Mouse (Mus musculus): ENCODE data around the gene Fads2. TPM values are rescaled to one million over a fixed set of nuclear protein-coding genes. Genes with fewer than 3 reads are reported as not detected.
"Not testable (repeated sequence)": the region's sequence is repeated elsewhere in the genome, so short reads cannot be mapped to it uniquely, and the experiment has no call there.

Fads2 gene
- 1.3 and 1.5 TPM in 2 replicates for polyA plus RNA-seq (2012)

DNA sequence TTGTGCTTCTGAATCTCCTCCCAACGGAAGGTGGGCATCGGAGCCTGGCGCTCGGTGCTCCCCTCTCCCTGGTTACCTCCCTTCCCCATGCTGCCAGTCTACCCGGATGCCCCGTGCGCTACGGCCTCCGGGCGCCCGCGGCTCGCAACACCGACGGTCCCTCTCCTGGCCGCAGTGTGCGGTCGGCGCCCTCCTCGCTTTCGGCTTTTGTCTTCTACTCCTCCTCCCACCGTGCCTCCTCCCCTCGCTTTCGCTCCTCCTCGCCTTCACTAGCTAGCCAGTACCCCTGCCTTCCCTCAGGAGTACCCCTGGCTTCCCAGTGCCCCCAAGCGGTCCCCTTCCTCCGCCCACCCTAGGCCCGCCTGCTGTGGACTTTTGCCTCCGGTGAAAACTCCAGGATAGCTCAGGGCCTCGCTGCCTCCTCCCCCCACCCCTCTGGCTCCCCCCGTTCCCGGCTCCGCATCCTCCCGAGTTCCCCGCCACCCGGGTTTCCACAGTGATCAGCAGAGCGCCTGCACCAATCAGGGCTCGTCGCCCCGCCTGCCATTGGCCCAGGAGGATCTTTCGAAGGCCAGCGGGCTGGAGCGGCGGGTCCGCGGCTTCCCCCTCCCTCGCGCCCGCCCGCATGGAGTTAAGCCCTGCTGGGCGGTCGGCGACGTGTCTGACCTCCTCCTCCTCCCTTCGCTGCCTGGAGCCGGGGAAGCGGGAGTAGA is at the start of gene Fads2:
Gene Fads2 (minus strand): TSS at position 406 of the 713 bp plus-strand sequence.
- TF ChIP-seq TAL1 (IDR thresholded peaks at IDR 0.05; ENCODE audit: low read length) (no peak), GATA1 (IDR thresholded peaks at IDR 0.05; ENCODE audit: low read length) (no peak)
- H3K27me3 ChIP-seq (ENCODE audit: control insufficient read depth): no peaks in the 10 kb centered on the region
- H3K4me3 ChIP-seq (replicated peaks): peak within 1 kb of the TSS; percentile 85
- peaks cover 20% of the 10 kb centered on the region for H3K36me3 ChIP-seq (ENCODE audit: control insufficient read depth)
- peaks cover 72% of the 10 kb centered on the region for H3K4me1 ChIP-seq (ENCODE audit: control insufficient read depth)
- no peaks in the 10 kb centered on the region for H3K9me3 ChIP-seq (ENCODE audit: control insufficient read depth, low read length)

DNA sequence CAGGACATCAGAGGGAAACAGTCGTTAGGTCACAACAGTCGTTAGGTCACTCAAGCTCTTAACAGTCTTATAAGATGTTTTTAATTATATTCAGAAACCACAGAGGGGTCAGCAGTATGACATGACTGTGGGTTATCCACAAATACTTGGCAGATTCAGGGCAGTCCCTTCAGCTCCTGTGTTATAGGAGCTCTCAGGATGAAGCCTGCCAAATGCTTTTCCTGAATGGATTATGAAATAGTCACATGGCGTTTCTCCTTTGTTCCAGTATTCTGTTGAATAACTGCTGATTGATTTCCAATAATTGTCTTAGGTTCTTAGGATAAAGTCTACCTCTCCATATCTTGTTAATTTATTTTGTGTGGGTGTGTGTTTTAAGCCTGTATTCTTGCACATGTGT is 47.6 kb upstream of the Fads2 start:
- no peak for TF ChIP-seq GATA1 (IDR thresholded peaks at IDR 0.05; ENCODE audit: low read length)
- TF ChIP-seq TAL1 (IDR thresholded peaks at IDR 0.05; ENCODE audit: low read length): no peak
- H3K36me3 ChIP-seq (ENCODE audit: control insufficient read depth): no peaks in the 10 kb centered on the region
- H3K9me3 ChIP-seq (ENCODE audit: control insufficient read depth, low read length): 0 out of 2 replicates have a peak, but pooled peaks cover 2% of the 10 kb centered on the region
- H3K4me1 ChIP-seq (ENCODE audit: control insufficient read depth): peaks cover 8% of the 10 kb centered on the region
- no peak overlapping the region for H3K4me3 ChIP-seq (replicated peaks)
- H3K27me3 ChIP-seq (ENCODE audit: control insufficient read depth): peaks cover 3% of the 10 kb centered on the region

GRCm38 (mm10) chr19:10148555-10148954 is 47.0 kb upstream of the Fads2 start:
- Histone ChIP-seq H3K36me3 (ENCODE audit: control insufficient read depth) (no peaks in the 10 kb centered on the region), H3K27me3 (ENCODE audit: control insufficient read depth) (peaks cover 2% of the 10 kb centered on the region), H3K9me3 (ENCODE audit: control insufficient read depth, low read length) (0 out of 2 replicates have a peak, but pooled peaks cover 2% of the 10 kb centered on the region), H3K4me1 (ENCODE audit: control insufficient read depth) (peaks cover 8% of the 10 kb centered on the region), H3K4me3 (replicated peaks) (no peak overlapping the region)
- TF ChIP-seq GATA1 (IDR thresholded peaks at IDR 0.05; ENCODE audit: low read length): no peak
- no peak for TF ChIP-seq TAL1 (IDR thresholded peaks at IDR 0.05; ENCODE audit: low read length)

DNA sequence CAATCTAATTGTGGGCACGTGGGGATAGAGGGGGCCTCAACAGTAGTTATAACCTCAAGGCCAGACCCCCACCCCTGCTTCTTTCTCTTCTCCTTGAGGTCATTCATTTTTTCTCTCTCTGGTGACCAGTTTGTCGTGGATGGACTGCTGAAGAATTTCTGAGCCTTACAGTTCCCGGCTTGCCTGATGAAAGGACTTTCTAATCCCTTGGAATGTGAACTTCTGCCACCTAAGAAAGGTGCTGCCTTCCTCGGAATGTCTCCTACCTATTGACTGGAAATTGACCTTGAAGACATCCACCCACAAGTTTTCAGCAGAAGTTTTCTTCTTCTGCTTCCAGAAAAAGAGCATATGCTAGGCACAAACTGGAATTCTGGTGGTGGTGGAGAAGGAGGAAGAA is 42.9 kb upstream of the Fads2 start:
- H3K36me3 ChIP-seq (ENCODE audit: control insufficient read depth): no peaks in the 10 kb centered on the region

DNA sequence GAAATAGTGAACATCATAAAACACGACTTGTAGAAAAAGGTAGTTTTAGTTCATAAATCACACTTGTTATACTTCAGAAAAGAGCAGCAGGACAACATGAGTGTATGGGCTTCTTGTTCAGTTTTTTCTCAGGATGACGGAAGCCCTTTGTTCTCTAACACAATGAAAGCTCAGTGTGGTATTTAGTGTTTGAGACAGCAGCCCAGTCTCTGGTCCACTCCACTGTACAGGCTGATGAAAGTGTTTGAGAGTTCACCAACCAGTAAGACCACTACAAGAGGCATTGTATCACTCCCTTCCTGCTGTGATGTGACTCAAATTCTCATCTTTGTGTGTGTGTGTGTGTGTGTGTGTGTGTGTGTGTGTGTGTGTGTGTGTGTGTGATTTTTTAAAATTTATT is 42.1 kb upstream of the Fads2 start:
- Histone ChIP-seq H3K9me3 (ENCODE audit: control insufficient read depth, low read length) (no peaks in the 10 kb centered on the region), H3K36me3 (ENCODE audit: control insufficient read depth) (no peaks in the 10 kb centered on the region), H3K4me1 (ENCODE audit: control insufficient read depth) (peaks cover 4% of the 10 kb centered on the region), H3K4me3 (replicated peaks) (no peak overlapping the region), H3K27me3 (ENCODE audit: control insufficient read depth) (no peaks in the 10 kb centered on the region; the same call in 1 of the 2 replicates)
- TF ChIP-seq GATA1 (IDR thresholded peaks at IDR 0.05; ENCODE audit: low read length) (no peak), TAL1 (IDR thresholded peaks at IDR 0.05; ENCODE audit: low read length) (no peak)

More for the DNA sequence above, 42.9 kb upstream of the Fads2 start:
- Histone ChIP-seq H3K4me1 (ENCODE audit: control insufficient read depth) (peaks cover 8% of the 10 kb centered on the region), H3K27me3 (ENCODE audit: control insufficient read depth) (no peaks in the 10 kb centered on the region; the same call in 1 of the 2 replicates), H3K9me3 (ENCODE audit: control insufficient read depth, low read length) (no peaks in the 10 kb centered on the region), H3K4me3 (replicated peaks) (no peak overlapping the region)
- no peak for TF ChIP-seq GATA1 (IDR thresholded peaks at IDR 0.05; ENCODE audit: low read length)
- no peak for TF ChIP-seq TAL1 (IDR thresholded peaks at IDR 0.05; ENCODE audit: low read length)

- Histone ChIP-seq H3K27me3 (ENCODE audit: control insufficient read depth) (peaks cover 2% of the 10 kb centered on the region; the same call in 1 of the 2 replicates), H3K9me3 (ENCODE audit: control insufficient read depth, low read length) (no peaks in the 10 kb centered on the region), H3K4me1 (ENCODE audit: control insufficient read depth) (no peaks in the 10 kb centered on the region), H3K4me3 (replicated peaks) (no peak overlapping the region), H3K36me3 (ENCODE audit: control insufficient read depth) (no peaks in the 10 kb centered on the region)
- TF ChIP-seq GATA1 (IDR thresholded peaks at IDR 0.05; ENCODE audit: low read length): no peak
- TF ChIP-seq TAL1 (IDR thresholded peaks at IDR 0.05; ENCODE audit: low read length): no peak
Measured at GRCm38 (mm10) chr19:10139736-10140135, 38.2 kb upstream of the Fads2 start.

- Histone ChIP-seq H3K4me3 (replicated peaks) (no peak overlapping the region), H3K36me3 (ENCODE audit: control insufficient read depth) (no peaks in the 10 kb centered on the region), H3K4me1 (ENCODE audit: control insufficient read depth) (no peaks in the 10 kb centered on the region), H3K9me3 (ENCODE audit: control insufficient read depth, low read length) (no peaks in the 10 kb centered on the region), H3K27me3 (ENCODE audit: control insufficient read depth) (0 out of 2 replicates have a peak, but pooled peaks cover 5% of the 10 kb centered on the region)
- no peak for TF ChIP-seq TAL1 (IDR thresholded peaks at IDR 0.05; ENCODE audit: low read length)
- no peak for TF ChIP-seq GATA1 (IDR thresholded peaks at IDR 0.05; ENCODE audit: low read length)
Measured at GRCm38 (mm10) chr19:10137423-10137822, 35.9 kb upstream of the Fads2 start.

GRCm38 (mm10) chr19:10134692-10135091 is 33.1 kb upstream of the Fads2 start:
- no peak overlapping the region for H3K4me3 ChIP-seq (replicated peaks)
- 0 out of 2 replicates have a peak, but pooled peaks cover 5% of the 10 kb centered on the region for H3K27me3 ChIP-seq (ENCODE audit: control insufficient read depth)
- H3K4me1 ChIP-seq (ENCODE audit: control insufficient read depth): no peaks in the 10 kb centered on the region
- TF ChIP-seq GATA1 (IDR thresholded peaks at IDR 0.05; ENCODE audit: low read length) (no peak), TAL1 (IDR thresholded peaks at IDR 0.05; ENCODE audit: low read length) (no peak)
- H3K36me3 ChIP-seq (ENCODE audit: control insufficient read depth): no peaks in the 10 kb centered on the region
- no peaks in the 10 kb centered on the region for H3K9me3 ChIP-seq (ENCODE audit: control insufficient read depth, low read length)

GRCm38 (mm10) chr19:10129547-10129946 is 28.0 kb upstream of the Fads2 start:
- H3K4me1 ChIP-seq (ENCODE audit: control insufficient read depth); H3K27me3 ChIP-seq (ENCODE audit: control insufficient read depth); H3K4me3 ChIP-seq (replicated peaks); H3K36me3 ChIP-seq (ENCODE audit: control insufficient read depth); H3K9me3 ChIP-seq (ENCODE audit: control insufficient read depth, low read length): not testable (repeated sequence)
